In the genomic region with DNA sequence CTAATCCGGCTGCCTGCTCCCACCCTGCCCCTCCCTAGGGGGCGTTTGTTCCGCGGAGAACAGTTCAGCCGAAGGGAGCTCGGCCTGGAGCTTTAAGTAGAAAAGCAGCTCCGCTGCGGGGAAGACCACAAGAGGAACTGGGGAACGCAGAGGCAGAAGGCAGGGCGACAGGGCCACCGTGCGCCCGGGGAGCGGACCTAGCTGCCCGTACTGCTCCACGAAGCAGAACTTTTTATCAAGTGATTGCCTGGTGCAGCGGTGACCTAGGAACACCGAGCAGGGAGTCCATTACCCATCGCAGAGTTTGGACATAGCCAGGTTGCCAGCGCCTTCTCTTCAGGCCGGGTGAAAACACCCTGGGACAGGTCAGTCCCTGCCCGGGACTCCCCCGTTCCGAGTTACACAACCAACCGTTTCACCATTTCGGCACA, we compare ENCODE assay signal across 8 mouse cellular contexts. TPM values are rescaled to one million over a fixed set of nuclear protein-coding genes. Genes with fewer than 3 reads are reported as not detected.
DNase-seq lines count a peak whose midpoint lies in the region; ATAC-seq lines count a peak whose summit lies in the region.

No protein-coding gene starts in this region.

- DNase-seq in adrenal gland, adult (ENCODE audit: inconsistent age in 2 of 2, low spot score in 1 of 2), result peak; percentile 31 to 69
- DNase-seq in adrenal gland, postnatal 4 days (ENCODE audit: low spot score in 2 of 2), result no peak
- DNase-seq in A20 (ENCODE audit: low read depth, low spot score), result peak; percentile 85
- peak; percentile 60 for DNase-seq in embryo, embryonic 10 days (ENCODE audit: low spot score)
- DNase-seq in heart, postnatal 36 days, result peak; percentile 14 to 23
- peak; percentile 63 for DNase-seq in neural tube, embryonic 10.5 days (ENCODE audit: extremely low spot score, low spot score)
- no peak for DNase-seq in gastrocnemius, postnatal 4 days (ENCODE audit: low spot score in 2 of 2)

- no peak for ATAC-seq in liver, embryonic 12.5 days

- intact Hi-C loops in heart, postnatal 36 days (cut with DNase I), result no loop called here

- 0 out of 2 replicates have a peak, but pooled peaks cover 4% of the 10 kb centered on the region for H3K9me3 ChIP-seq in liver, embryonic 12.5 days (replicated peaks)

- H3K27ac ChIP-seq in liver, embryonic 12.5 days, result no peak overlapping the region

- H3K4me3 ChIP-seq in liver, embryonic 12.5 days, result peak overlapping the region; percentile 19

- H3K27me3 ChIP-seq in liver, embryonic 12.5 days (replicated peaks), result peaks cover 95% of the 10 kb centered on the region

- peak overlapping the region; percentile 52 for H3K4me2 ChIP-seq in liver, embryonic 12.5 days

- no peak overlapping the region for H3K9ac ChIP-seq in liver, embryonic 12.5 days

- WGBS in liver, embryonic 12.5 days (ENCODE audit: insufficient replicate concordance), result 2% methylated on average over 26 of the region's 26 CpGs

- no peaks in the 10 kb centered on the region for H3K36me3 ChIP-seq in liver, embryonic 12.5 days

- H3K4me1 ChIP-seq in liver, embryonic 12.5 days, result peaks cover 13% of the 10 kb centered on the region; the same call in 1 of the 2 replicates

RNA-seq across cellular contexts. Expression of gene Gsx1, which starts 2.5 kb away (rescaled TPM):
- not detected for total RNA-seq in adrenal gland, postnatal 4 days (2021)
- total RNA-seq in heart, postnatal 36 days (2021), result not detected
- polyA plus RNA-seq in liver, embryonic 12.5 days (2016; fragmentation: Nextera tagmentation; extraction: Ambion mirVana), result not detected in 2 replicates
- not detected for total RNA-seq in gastrocnemius, postnatal 4 days (2021)

Comparison
In these comparisons a context has a peak if more than half of its experiments do, and no peak if none do; other contexts are left out.
1. DNase-seq: peak in adrenal gland, adult (2 of 2), A20 (single experiment), embryo, embryonic 10 days (single experiment), heart, postnatal 36 days (2 of 2) and neural tube, embryonic 10.5 days (single experiment); none in adrenal gland, postnatal 4 days (0 of 2) and gastrocnemius, postnatal 4 days (0 of 2).